Mouse (Mus musculus): ENCODE data around the gene Prmt2. TPM values are rescaled to one million over a fixed set of nuclear protein-coding genes. Genes with fewer than 3 reads are reported as not detected.
A peak's percentile ranks its signal among the peaks of the same experiment; 100 is the strongest.

Prmt2 gene
- polyA plus RNA-seq, 1 experiment: 30.0 TPM

DNA sequence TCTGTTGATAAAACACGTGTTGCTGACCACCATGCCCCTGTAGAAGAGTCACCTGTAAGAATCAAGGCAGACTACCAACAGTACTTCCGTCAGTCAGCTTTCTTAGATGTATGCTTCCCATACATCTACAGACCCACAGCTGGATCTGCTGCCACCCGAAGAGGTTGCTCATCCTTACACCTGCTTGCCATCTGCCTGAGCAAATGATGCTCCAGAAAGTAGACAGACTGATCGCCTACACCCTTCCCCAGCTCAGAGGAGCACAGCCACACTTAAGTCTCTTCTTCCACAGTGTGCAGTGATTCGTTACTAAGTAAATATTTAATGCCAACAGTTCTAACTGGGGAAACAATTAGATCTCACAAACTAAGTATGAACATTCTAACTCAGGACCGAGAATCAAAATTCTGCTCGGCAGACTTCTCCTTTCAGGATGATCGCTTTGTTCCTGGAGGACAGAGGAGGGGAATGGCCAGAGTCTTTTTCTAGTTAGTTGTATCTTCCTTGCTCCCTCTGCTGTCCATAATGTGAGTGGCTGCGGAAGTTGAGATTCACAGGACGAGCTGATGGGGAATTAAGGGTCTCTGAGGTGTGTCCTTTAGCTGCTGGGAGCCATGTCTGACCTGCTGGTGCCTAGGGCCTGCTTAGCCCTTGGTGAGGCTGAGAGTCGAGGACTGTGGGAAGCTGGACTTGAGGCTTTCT is 22.8 kb upstream of the Prmt2 start:
- H3K27me3 ChIP-seq (replicated peaks; ENCODE audit: control insufficient read depth, insufficient read depth, low read length): no peaks in the 10 kb centered on the region
- H3K36me3 ChIP-seq (ENCODE audit: control insufficient read depth, insufficient read depth, low read length): no peaks in the 10 kb centered on the region
- H3K4me3 ChIP-seq (ENCODE audit: insufficient read depth, low read depth, low read length): no peak overlapping the region
- H3K4me1 ChIP-seq (ENCODE audit: control insufficient read depth, insufficient read depth, low read length): no peaks in the 10 kb centered on the region
- no peak overlapping the region for H3K27ac ChIP-seq (ENCODE audit: insufficient read depth, low read depth, low read length)
- WGBS: 54% methylated on average over 11 of the region's 11 CpGs
- TF ChIP-seq CTCF (conservative IDR thresholded peaks at IDR 0.05; ENCODE audit: insufficient read depth, insufficient read length, low read depth, low read length) (no peak), POLR2A (IDR thresholded peaks at IDR 0.05; ENCODE audit: low read depth, low read length) (no peak)
- DNase-seq: peak; percentile 12

DNA sequence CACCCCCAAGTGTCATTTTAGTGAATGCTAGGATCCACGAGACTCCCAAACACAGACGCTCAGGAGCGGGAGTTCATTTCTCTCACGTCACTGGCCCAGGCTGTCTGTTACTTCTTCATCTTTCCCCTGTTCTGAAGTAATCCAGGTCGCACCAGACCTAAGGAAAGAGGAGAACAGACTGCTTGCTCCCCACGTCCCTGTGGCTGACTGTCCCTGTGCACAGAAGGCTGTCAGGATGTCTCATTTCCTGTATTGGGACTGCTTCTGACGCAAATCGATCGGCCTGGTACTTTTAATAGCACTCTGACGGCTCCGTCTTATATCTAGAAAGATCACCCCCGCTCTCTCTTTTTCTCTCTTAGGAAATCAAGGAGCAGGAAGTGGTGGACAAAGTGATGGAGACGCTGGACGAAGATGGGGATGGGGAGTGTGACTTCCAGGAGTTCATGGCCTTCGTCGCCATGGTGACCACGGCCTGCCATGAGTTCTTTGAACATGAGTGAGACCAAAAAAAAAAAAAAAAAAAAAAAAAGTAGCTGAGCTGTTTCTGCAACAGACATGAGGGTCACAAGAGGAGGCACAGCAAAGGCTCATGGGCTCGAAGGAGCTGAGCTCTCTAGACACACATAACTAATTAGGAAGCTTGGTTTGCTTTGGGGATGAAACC is 22.0 kb upstream of the Prmt2 start:
- Histone ChIP-seq H3K4me3 (ENCODE audit: insufficient read depth, low read depth, low read length) (no peak overlapping the region), H3K4me1 (ENCODE audit: control insufficient read depth, insufficient read depth, low read length) (no peaks in the 10 kb centered on the region), H3K27ac (ENCODE audit: insufficient read depth, low read depth, low read length) (no peak overlapping the region), H3K36me3 (ENCODE audit: control insufficient read depth, insufficient read depth, low read length) (no peaks in the 10 kb centered on the region), H3K27me3 (replicated peaks; ENCODE audit: control insufficient read depth, insufficient read depth, low read length) (no peaks in the 10 kb centered on the region)
- 73% methylated on average over 18 of the region's 18 CpGs for WGBS
- no peak for DNase-seq
- TF ChIP-seq POLR2A (IDR thresholded peaks at IDR 0.05; ENCODE audit: low read depth, low read length) (no peak), CTCF (conservative IDR thresholded peaks at IDR 0.05; ENCODE audit: insufficient read depth, insufficient read length, low read depth, low read length) (no peak)

DNA sequence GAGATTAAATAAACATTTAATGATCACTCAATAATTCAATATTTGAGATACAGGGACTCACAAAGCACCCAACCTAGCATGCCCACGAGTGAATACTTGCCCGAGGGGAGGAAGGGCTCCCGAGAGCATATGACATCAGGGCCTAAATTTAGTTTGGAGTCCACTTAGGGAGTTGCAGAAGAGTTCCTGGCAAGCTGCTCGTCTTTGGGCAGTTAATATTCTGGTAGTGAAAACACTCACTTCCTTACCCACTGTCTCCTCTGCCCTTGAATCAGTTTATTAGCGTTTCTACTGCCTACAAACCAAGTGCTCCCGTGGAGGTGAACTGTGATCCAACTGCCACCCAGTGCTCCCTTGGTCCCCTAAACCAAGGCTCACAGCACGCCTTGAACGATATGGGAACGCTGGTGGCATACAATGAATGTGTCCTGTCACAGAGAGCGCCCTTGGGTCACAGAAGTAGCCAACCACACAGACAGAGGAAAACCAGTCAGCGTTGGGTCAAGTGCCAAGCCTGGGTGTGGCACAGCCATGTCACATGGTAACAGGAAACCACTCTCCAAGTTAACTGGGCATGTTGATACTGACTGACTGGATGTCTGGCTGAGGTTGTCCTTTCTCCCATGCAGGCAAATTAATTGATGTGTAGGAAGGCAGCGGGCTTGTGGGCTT is 20.2 kb upstream of the Prmt2 start:
- no peaks in the 10 kb centered on the region for H3K4me1 ChIP-seq (ENCODE audit: control insufficient read depth, insufficient read depth, low read length)
- H3K27ac ChIP-seq (ENCODE audit: insufficient read depth, low read depth, low read length): peak overlapping the region; percentile 37; the same call in 1 of the 2 replicates
- no peak overlapping the region for H3K4me3 ChIP-seq (ENCODE audit: insufficient read depth, low read depth, low read length)
- H3K36me3 ChIP-seq (ENCODE audit: control insufficient read depth, insufficient read depth, low read length): no peaks in the 10 kb centered on the region
- TF ChIP-seq POLR2A (IDR thresholded peaks at IDR 0.05; ENCODE audit: low read depth, low read length): no peak
- no peak for TF ChIP-seq CTCF (conservative IDR thresholded peaks at IDR 0.05; ENCODE audit: insufficient read depth, insufficient read length, low read depth, low read length)
- WGBS: 48% methylated on average over 12 of the region's 12 CpGs
- no peaks in the 10 kb centered on the region for H3K27me3 ChIP-seq (replicated peaks; ENCODE audit: control insufficient read depth, insufficient read depth, low read length)
- DNase-seq: peak; percentile 64

- DNase-seq: no peak
- no peaks in the 10 kb centered on the region for H3K36me3 ChIP-seq (ENCODE audit: control insufficient read depth, insufficient read depth, low read length)
- no peak for TF ChIP-seq POLR2A (IDR thresholded peaks at IDR 0.05; ENCODE audit: low read depth, low read length)
- no peak for TF ChIP-seq CTCF (conservative IDR thresholded peaks at IDR 0.05; ENCODE audit: insufficient read depth, insufficient read length, low read depth, low read length)
- 96% methylated on average over 7 of the region's 7 CpGs for WGBS
- no peaks in the 10 kb centered on the region for H3K27me3 ChIP-seq (replicated peaks; ENCODE audit: control insufficient read depth, insufficient read depth, low read length)
- H3K4me1 ChIP-seq (ENCODE audit: control insufficient read depth, insufficient read depth, low read length): no peaks in the 10 kb centered on the region
- H3K4me3 ChIP-seq (ENCODE audit: insufficient read depth, low read depth, low read length): no peak overlapping the region
- H3K27ac ChIP-seq (ENCODE audit: insufficient read depth, low read depth, low read length): no peak overlapping the region
Observed at GRCm38 (mm10) chr10:76257231-76257630, 19.6 kb upstream of the Prmt2 start.

DNA sequence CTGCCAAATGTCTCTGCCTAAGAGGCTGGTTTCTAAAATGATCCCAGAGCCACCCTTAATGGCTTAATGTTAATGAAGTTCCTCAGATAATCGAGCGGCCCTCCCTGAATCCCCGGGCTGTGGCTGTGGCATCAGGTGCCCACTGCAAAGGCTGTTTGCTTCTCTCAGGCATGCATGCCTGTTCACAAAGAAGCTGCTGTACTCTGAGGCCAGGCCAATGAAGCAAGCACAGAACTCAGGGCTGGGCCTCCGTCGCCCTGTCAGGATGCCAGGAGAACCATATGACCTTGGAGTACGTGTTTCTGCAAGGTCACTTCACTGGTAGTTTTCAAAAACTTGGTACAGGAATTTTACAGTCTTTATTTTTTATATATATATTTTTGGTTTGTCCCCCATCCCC is 18.0 kb upstream of the Prmt2 start:
- no peak overlapping the region for H3K27ac ChIP-seq (ENCODE audit: insufficient read depth, low read depth, low read length)
- no peak overlapping the region for H3K4me3 ChIP-seq (ENCODE audit: insufficient read depth, low read depth, low read length)
- peak; percentile 32 for DNase-seq
- no peaks in the 10 kb centered on the region for H3K27me3 ChIP-seq (replicated peaks; ENCODE audit: control insufficient read depth, insufficient read depth, low read length)
- H3K36me3 ChIP-seq (ENCODE audit: control insufficient read depth, insufficient read depth, low read length): no peaks in the 10 kb centered on the region
- TF ChIP-seq POLR2A (IDR thresholded peaks at IDR 0.05; ENCODE audit: low read depth, low read length) (no peak), CTCF (conservative IDR thresholded peaks at IDR 0.05; ENCODE audit: insufficient read depth, insufficient read length, low read depth, low read length) (no peak)
- no peaks in the 10 kb centered on the region for H3K4me1 ChIP-seq (ENCODE audit: control insufficient read depth, insufficient read depth, low read length)
- 48% methylated on average over 6 of the region's 6 CpGs for WGBS

- Histone ChIP-seq H3K36me3 (ENCODE audit: control insufficient read depth, insufficient read depth, low read length) (no peaks in the 10 kb centered on the region), H3K4me1 (ENCODE audit: control insufficient read depth, insufficient read depth, low read length) (no peaks in the 10 kb centered on the region), H3K27me3 (replicated peaks; ENCODE audit: control insufficient read depth, insufficient read depth, low read length) (no peaks in the 10 kb centered on the region), H3K4me3 (ENCODE audit: insufficient read depth, low read depth, low read length) (no peak within 1 kb of the TSS), H3K27ac (ENCODE audit: insufficient read depth, low read depth, low read length) (no peak within 1 kb of the TSS)
- peak; percentile 46 for DNase-seq
- TF ChIP-seq CTCF (conservative IDR thresholded peaks at IDR 0.05; ENCODE audit: insufficient read depth, insufficient read length, low read depth, low read length): no peak
- no peak for TF ChIP-seq POLR2A (IDR thresholded peaks at IDR 0.05; ENCODE audit: low read depth, low read length)
- WGBS: 33% methylated on average over 4 of the region's 4 CpGs
Observed at GRCm38 (mm10) chr10:76253536-76253935, 15.9 kb upstream of the Prmt2 start, which contains the start of gene S100b. Gene S100b, plus strand, starts transcription at chr10:76253853.

- Histone ChIP-seq H3K36me3 (ENCODE audit: control insufficient read depth, insufficient read depth, low read length) (no peaks in the 10 kb centered on the region), H3K27ac (ENCODE audit: insufficient read depth, low read depth, low read length) (no peak overlapping the region), H3K4me1 (ENCODE audit: control insufficient read depth, insufficient read depth, low read length) (no peaks in the 10 kb centered on the region), H3K4me3 (ENCODE audit: insufficient read depth, low read depth, low read length) (no peak overlapping the region), H3K27me3 (replicated peaks; ENCODE audit: control insufficient read depth, insufficient read depth, low read length) (no peaks in the 10 kb centered on the region)
- 95% methylated on average over 1 of the region's 1 CpGs for WGBS
- DNase-seq: peak; percentile 62
- TF ChIP-seq POLR2A (IDR thresholded peaks at IDR 0.05; ENCODE audit: low read depth, low read length) (no peak), CTCF (conservative IDR thresholded peaks at IDR 0.05; ENCODE audit: insufficient read depth, insufficient read length, low read depth, low read length) (no peak)
Observed at GRCm38 (mm10) chr10:76253079-76253478, 15.4 kb upstream of the Prmt2 start.
